ENCODE assay signal across 8 mouse cellular contexts in genomic region chr12:112673576-112674091, GRCm38 (mm10). TPM values are rescaled to one million over a fixed set of nuclear protein-coding genes. Genes with fewer than 3 reads are reported as not detected.
DNase-seq lines count a peak whose midpoint lies in the region; ATAC-seq lines count a peak whose summit lies in the region.

No protein-coding gene starts in this region.

- H3K27ac ChIP-seq in forebrain, embryonic 12.5 days, result peak overlapping the region; percentile 94
- H3K27ac ChIP-seq in liver, embryonic 15.5 days (replicated peaks), result peak overlapping the region; percentile 88
- peak overlapping the region; percentile 89 for H3K27ac ChIP-seq in neural tube, embryonic 14.5 days (ENCODE audit: low read depth, low read length)

- no peaks in the 10 kb centered on the region for H3K9me3 ChIP-seq in forebrain, embryonic 12.5 days
- no peaks in the 10 kb centered on the region for H3K9me3 ChIP-seq in liver, embryonic 15.5 days (replicated peaks)
- no peaks in the 10 kb centered on the region for H3K9me3 ChIP-seq in neural tube, embryonic 14.5 days (ENCODE audit: control insufficient read depth, low read length)

- H3K36me3 ChIP-seq in forebrain, embryonic 12.5 days (replicated peaks), result peaks cover 28% of the 10 kb centered on the region
- peaks cover 26% of the 10 kb centered on the region for H3K36me3 ChIP-seq in liver, embryonic 15.5 days (replicated peaks)
- peaks cover 12% of the 10 kb centered on the region; the same call in 1 of the 2 replicates for H3K36me3 ChIP-seq in neural tube, embryonic 14.5 days (ENCODE audit: control insufficient read depth, insufficient read depth, low read length)

- peak overlapping the region; percentile 100 for H3K9ac ChIP-seq in forebrain, embryonic 12.5 days
- H3K9ac ChIP-seq in liver, embryonic 15.5 days, result peak overlapping the region; percentile 83
- H3K9ac ChIP-seq in neural tube, embryonic 14.5 days (replicated peaks; ENCODE audit: low read depth, low read length), result peak overlapping the region; percentile 90

- DNase-seq in layer of hippocampus, postnatal 10 days (ENCODE audit: low spot score in 2 of 2), result peak; percentile 55 to 69
- no peak for DNase-seq in layer of hippocampus, adult 11-12 months (ENCODE audit: low spot score)
- DNase-seq in NIH3T3 (ENCODE audit: low read depth), result peak; percentile 70
- no peak for DNase-seq in ovary, postnatal 14 days (ENCODE audit: low spot score)

- peak overlapping the region; percentile 85 for H3K4me2 ChIP-seq in forebrain, embryonic 12.5 days
- H3K4me2 ChIP-seq in liver, embryonic 15.5 days, result peak overlapping the region; percentile 96
- H3K4me2 ChIP-seq in neural tube, embryonic 14.5 days (ENCODE audit: low read depth, low read length), result peak overlapping the region; percentile 74

- peak overlapping the region; percentile 97 for H3K4me3 ChIP-seq in forebrain, embryonic 12.5 days (replicated peaks)
- H3K4me3 ChIP-seq in liver, embryonic 15.5 days (replicated peaks), result peak overlapping the region; percentile 83
- H3K4me3 ChIP-seq in neural tube, embryonic 14.5 days (ENCODE audit: low read depth, low read length), result peak overlapping the region; percentile 87

- H3K27me3 ChIP-seq in forebrain, embryonic 12.5 days, result peaks cover 18% of the 10 kb centered on the region
- peaks cover 35% of the 10 kb centered on the region for H3K27me3 ChIP-seq in liver, embryonic 15.5 days
- H3K27me3 ChIP-seq in neural tube, embryonic 14.5 days (ENCODE audit: control insufficient read depth, insufficient read depth, low read length), result 0 out of 2 replicates have a peak, but pooled peaks cover 2% of the 10 kb centered on the region

- peak; percentile 25 for ATAC-seq in forebrain, embryonic 12.5 days (ENCODE audit: low FRiP score)
- peak; percentile 9 for ATAC-seq in inflammation-experienced regulatory T-cells, adult 6 months
- ATAC-seq in liver, embryonic 15.5 days (ENCODE audit: insufficient read depth), result peak; percentile 36
- ATAC-seq in neural tube, embryonic 14.5 days (ENCODE audit: low read depth), result peak; percentile 5; the same call in 1 of the 2 replicates

- H3K4me1 ChIP-seq in forebrain, embryonic 12.5 days, result peaks cover 60% of the 10 kb centered on the region
- peaks cover 69% of the 10 kb centered on the region for H3K4me1 ChIP-seq in liver, embryonic 15.5 days (replicated peaks)
- peaks cover 32% of the 10 kb centered on the region for H3K4me1 ChIP-seq in neural tube, embryonic 14.5 days (ENCODE audit: control insufficient read depth, insufficient read depth, low read length)

- WGBS in forebrain, embryonic 12.5 days, result under 1% methylated on average over 34 of the region's 68 CpGs
- WGBS in liver, embryonic 15.5 days (ENCODE audit: insufficient replicate concordance), result under 1% methylated on average over 41 of the region's 68 CpGs
- 0% methylated on average over 45 of the region's 68 CpGs for WGBS in neural tube, embryonic 14.5 days

RNA-seq across cellular contexts. Expression of gene Akt1, which starts 1.1 kb away (rescaled TPM):
- 100 to 1,000 TPM; 182 to 185 TPM for total RNA-seq in layer of hippocampus, postnatal 10 days (2021)
- polyA plus RNA-seq in forebrain, embryonic 12.5 days (2016; fragmentation: Nextera tagmentation; extraction: Ambion mirVana), result 47.0 and 71.6 TPM in 2 replicates
- polyA plus RNA-seq in inflammation-experienced regulatory T-cells, adult 6 months (2017; shearing (Covaris generic)), result 10 to 100 TPM; 20.2 to 26.3 (median 21.0) TPM
- 28.4 and 36.9 TPM in 2 replicates for polyA plus RNA-seq in liver, embryonic 15.5 days (2015; fragmentation: Nextera tagmentation; extraction: Ambion mirVana)
- polyA plus RNA-seq in neural tube, embryonic 14.5 days (2014; fragmentation: Nextera tagmentation; extraction: Ambion mirVana), result 57.9 and 59.2 TPM in 2 replicates

RNA-seq across cellular contexts. Expression of gene Zbtb42, which starts 5.0 kb away (rescaled TPM):
- under 1 TPM; 0.33 to 0.80 TPM for total RNA-seq in layer of hippocampus, postnatal 10 days (2021)
- 4.6 and 5.1 TPM in 2 replicates for polyA plus RNA-seq in forebrain, embryonic 12.5 days (2016; fragmentation: Nextera tagmentation; extraction: Ambion mirVana)
- 1 to 10 TPM; 3.7 to 4.3 (median 3.8) TPM for polyA plus RNA-seq in inflammation-experienced regulatory T-cells, adult 6 months (2017; shearing (Covaris generic))
- polyA plus RNA-seq in liver, embryonic 15.5 days (2015; fragmentation: Nextera tagmentation; extraction: Ambion mirVana), result 1.0 and 1.2 TPM in 2 replicates
- polyA plus RNA-seq in neural tube, embryonic 14.5 days (2014; fragmentation: Nextera tagmentation; extraction: Ambion mirVana), result 1.3 and 3.5 TPM in 2 replicates

RNA-seq across cellular contexts. Expression of gene Siva1, which starts 29.2 kb away (rescaled TPM):
- 10 to 100 TPM; 17.0 to 19.5 TPM for total RNA-seq in layer of hippocampus, postnatal 10 days (2021)
- 151 and 173 TPM in 2 replicates for polyA plus RNA-seq in forebrain, embryonic 12.5 days (2016; fragmentation: Nextera tagmentation; extraction: Ambion mirVana)
- polyA plus RNA-seq in inflammation-experienced regulatory T-cells, adult 6 months (2017; shearing (Covaris generic)), result 10 to 100 TPM; 34.6 to 68.7 (median 39.4) TPM
- polyA plus RNA-seq in liver, embryonic 15.5 days (2015; fragmentation: Nextera tagmentation; extraction: Ambion mirVana), result 106 and 114 TPM in 2 replicates
- 44.7 and 46.8 TPM in 2 replicates for polyA plus RNA-seq in neural tube, embryonic 14.5 days (2014; fragmentation: Nextera tagmentation; extraction: Ambion mirVana)

RNA-seq across cellular contexts. Expression of gene Cep170b, which starts 46.6 kb away (rescaled TPM):
- total RNA-seq in layer of hippocampus, postnatal 10 days (2021), result 100 to 1,000 TPM; 180 to 199 TPM
- polyA plus RNA-seq in forebrain, embryonic 12.5 days (2016; fragmentation: Nextera tagmentation; extraction: Ambion mirVana), result 14.4 and 16.3 TPM in 2 replicates
- polyA plus RNA-seq in inflammation-experienced regulatory T-cells, adult 6 months (2017; shearing (Covaris generic)), result 1 to 10 TPM; 2.4 to 5.1 (median 4.1) TPM
- 3.9 and 5.2 TPM in 2 replicates for polyA plus RNA-seq in liver, embryonic 15.5 days (2015; fragmentation: Nextera tagmentation; extraction: Ambion mirVana)
- polyA plus RNA-seq in neural tube, embryonic 14.5 days (2014; fragmentation: Nextera tagmentation; extraction: Ambion mirVana), result 33.2 and 36.1 TPM in 2 replicates

RNA-seq across cellular contexts. Expression of gene Adssl1, which starts 53.8 kb away (rescaled TPM):
- total RNA-seq in layer of hippocampus, postnatal 10 days (2021), result 1 to 10 TPM; 2.1 to 2.4 TPM
- 2.0 and 2.8 TPM in 2 replicates for polyA plus RNA-seq in forebrain, embryonic 12.5 days (2016; fragmentation: Nextera tagmentation; extraction: Ambion mirVana)
- 1 to 10 TPM in 2 of 3 experiments, under 1 TPM in 1; 0.99 to 1.9 (median 1.6) TPM for polyA plus RNA-seq in inflammation-experienced regulatory T-cells, adult 6 months (2017; shearing (Covaris generic))
- polyA plus RNA-seq in liver, embryonic 15.5 days (2015; fragmentation: Nextera tagmentation; extraction: Ambion mirVana), result 13.4 TPM in 2 replicates
- 2.7 and 3.4 TPM in 2 replicates for polyA plus RNA-seq in neural tube, embryonic 14.5 days (2014; fragmentation: Nextera tagmentation; extraction: Ambion mirVana)

Comparison
In these comparisons a context has a peak if more than half of its experiments do, and no peak if none do; other contexts are left out.
1. DNase-seq: peak in layer of hippocampus, postnatal 10 days (2 of 2) and NIH3T3 (single experiment); none in layer of hippocampus, adult 11-12 months (single experiment) and ovary, postnatal 14 days (single experiment).
2. Peak in every context shown above with its lines, with median percentiles within 50 percentile points of each other: ATAC-seq, H3K27ac ChIP-seq, H3K4me2 ChIP-seq, H3K4me3 ChIP-seq and H3K9ac ChIP-seq.